Mouse (Mus musculus) heart, embryonic 10.5 days (tissue): ENCODE measurements around the gene Grsf1. TPM values are rescaled to one million over a fixed set of nuclear protein-coding genes. Genes with fewer than 3 reads are reported as not detected.

Source experiments
- DNase-seq: peaks from one replicate; pipeline ENCODE4 v3.0.0-alpha.2; 2017; ENCODE audit warnings: low spot score
- H3K27ac ChIP-seq: fragments of 300-500 bp; sonication (generic); 2 replicates; pipeline ENCODE4 v1.5.1; 2016; ENCODE audit warnings: mild to moderate bottlenecking
- H3K27me3 ChIP-seq: fragments of 300-500 bp; sonication (generic); 2 replicates; pipeline ENCODE4 v1.6.1; 2016; ENCODE audit warnings: mild to moderate bottlenecking; ENCODE audit not compliant: poor library complexity, insufficient read depth, severe bottlenecking
- H3K36me3 ChIP-seq: fragments of 300-500 bp; sonication (generic); 2 replicates; pipeline ENCODE4 v1.6.1; 2016; ENCODE audit warnings: mild to moderate bottlenecking, moderate library complexity
- H3K4me1 ChIP-seq: fragments of 300-500 bp; sonication (generic); 2 replicates; pipeline ENCODE4 v1.6.1; 2016; ENCODE audit warnings: mild to moderate bottlenecking
- H3K4me3 ChIP-seq: fragments of 300-500 bp; sonication (generic); 2 replicates; pipeline ENCODE4 v1.5.1; 2016; ENCODE audit warnings: mild to moderate bottlenecking, moderate library complexity
- H3K9me3 ChIP-seq: fragments of 300-500 bp; sonication (generic); 2 replicates; pipeline ENCODE4 v1.6.1; 2016; ENCODE audit warnings: mild to moderate bottlenecking, moderate library complexity
- WGBS: fragments of 180-500 bp; shearing (Covaris S2); methylation state at CpG from one replicate; pipeline ENCODE4 v1.1.7; 2016; 5-methylcytosine and 5-hydroxymethylcytosine counted together
- polyA plus RNA-seq: library from polyadenylated mRNA; unstranded; fragments of >200 nt; fragmentation: Nextera tagmentation; extraction: Ambion mirVana; gene quantifications from 2 replicates; pipeline ENCODE4 v1.2.1, GENCODE M21; 2016

Gene Grsf1
- polyA plus RNA-seq, 1 experiment from 2014 or later: 71.1 TPM

DNA sequence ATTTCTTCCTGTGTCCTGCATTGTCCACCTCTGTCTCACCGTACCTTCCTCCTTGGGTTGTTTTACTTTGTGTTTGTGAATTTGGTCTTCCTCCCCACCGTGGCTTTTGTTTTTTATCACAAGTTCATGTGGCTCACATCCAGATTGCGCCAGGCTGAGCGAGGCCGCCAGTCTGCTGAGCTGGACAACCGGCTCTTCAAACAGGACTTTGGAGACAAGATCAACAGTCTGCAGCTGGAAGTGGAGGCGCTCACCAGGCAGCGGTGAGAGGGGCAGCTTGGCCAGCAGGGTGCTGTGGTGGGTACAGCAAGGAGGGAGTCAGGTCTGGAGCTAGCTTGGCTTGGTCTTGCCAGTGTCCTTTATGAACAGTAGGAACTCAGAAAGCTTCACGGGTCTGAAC, 33.2 kb downstream of the Grsf1 start:
- DNase-seq: no peak
- Histone ChIP-seq H3K4me3 (no peak overlapping the region), H3K27me3 (no peaks in the 10 kb centered on the region), H3K27ac (no peak overlapping the region), H3K4me1 (no peaks in the 10 kb centered on the region), H3K36me3 (peaks cover 62% of the 10 kb centered on the region), H3K9me3 (no peaks in the 10 kb centered on the region)
- 77% methylated on average over 9 of the region's 9 CpGs for WGBS

DNA sequence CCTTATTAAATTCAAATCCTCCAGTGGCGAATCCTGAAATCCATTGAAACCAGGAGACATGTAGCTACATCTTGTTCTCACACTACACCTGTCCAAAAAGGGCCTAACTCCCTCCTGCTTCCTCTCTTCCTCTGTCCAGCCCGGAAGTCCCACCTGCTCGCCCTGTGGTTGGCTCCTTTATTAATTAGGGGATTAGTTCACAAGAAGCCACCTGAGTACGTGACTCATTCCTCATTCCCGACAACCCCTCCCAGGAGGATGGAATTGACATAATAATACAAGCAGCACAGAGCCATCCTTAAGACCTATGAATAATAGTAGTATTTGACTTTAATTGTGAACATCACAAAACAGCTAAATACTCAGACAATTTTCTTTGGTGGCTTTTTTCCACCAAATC, 41.9 kb downstream of the Grsf1 start:
- Histone ChIP-seq H3K4me1 (peaks cover 11% of the 10 kb centered on the region; the same call in 1 of the 2 replicates), H3K9me3 (no peaks in the 10 kb centered on the region), H3K27ac (no peak overlapping the region), H3K27me3 (no peaks in the 10 kb centered on the region), H3K36me3 (peaks cover 42% of the 10 kb centered on the region), H3K4me3 (no peak overlapping the region)
- 85% methylated on average over 5 of the region's 5 CpGs for WGBS
- no peak for DNase-seq

DNA sequence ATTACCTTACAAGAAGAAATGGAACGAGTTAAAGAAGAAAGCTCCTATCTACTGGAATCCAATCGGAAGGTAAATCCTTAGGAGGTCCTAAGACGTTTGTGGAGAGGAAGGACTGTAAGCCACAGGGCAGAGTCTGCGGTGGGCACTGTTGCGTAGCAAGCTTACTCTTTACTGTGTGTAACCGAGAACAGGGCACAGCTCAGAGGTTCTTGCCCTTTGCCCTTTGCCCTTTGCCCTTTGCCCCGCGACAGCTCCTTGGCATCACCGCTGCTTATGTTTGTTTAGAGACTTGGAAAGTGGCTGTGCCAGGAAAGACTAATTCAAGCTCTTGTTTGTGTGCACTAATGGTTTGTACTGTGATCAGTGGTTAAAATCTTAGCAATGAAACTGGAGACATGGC, 43.5 kb downstream of the Grsf1 start:
- Histone ChIP-seq H3K9me3 (no peaks in the 10 kb centered on the region), H3K4me3 (no peak overlapping the region), H3K4me1 (peaks cover 11% of the 10 kb centered on the region; the same call in 1 of the 2 replicates), H3K36me3 (peaks cover 48% of the 10 kb centered on the region), H3K27ac (no peak overlapping the region), H3K27me3 (no peaks in the 10 kb centered on the region)
- no peak for DNase-seq
- whole genome bisulfite sequencing: 87% methylated on average over 9 of the region's 9 CpGs

DNA sequence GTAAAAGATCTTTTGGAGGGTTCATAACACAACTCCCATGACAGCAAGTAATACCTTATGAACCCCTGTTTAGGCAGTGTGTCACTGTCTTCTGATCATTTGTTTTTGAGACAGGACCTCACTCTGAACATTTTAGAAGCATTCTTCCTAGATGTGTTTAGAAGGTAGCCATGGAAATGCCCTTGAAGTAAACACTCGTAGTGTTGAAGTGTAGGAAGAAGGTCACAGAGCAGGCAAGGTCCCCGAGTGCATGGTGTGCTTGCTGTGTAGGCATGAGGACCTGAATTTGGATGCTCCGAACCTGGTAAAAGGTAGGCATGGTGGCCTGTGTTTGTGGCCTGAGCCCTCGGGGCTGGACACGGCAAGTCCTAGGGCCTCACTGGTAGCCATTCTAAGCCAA, 44.4 kb downstream of the Grsf1 start:
- peak overlapping the region; percentile 75 for H3K27ac ChIP-seq
- no peaks in the 10 kb centered on the region for H3K9me3 ChIP-seq
- no peak for DNase-seq
- H3K4me3 ChIP-seq: no peak overlapping the region
- peaks cover 11% of the 10 kb centered on the region; the same call in 1 of the 2 replicates for H3K4me1 ChIP-seq
- peaks cover 43% of the 10 kb centered on the region for H3K36me3 ChIP-seq
- WGBS: 71% methylated on average over 5 of the region's 5 CpGs
- H3K27me3 ChIP-seq: no peaks in the 10 kb centered on the region

DNA sequence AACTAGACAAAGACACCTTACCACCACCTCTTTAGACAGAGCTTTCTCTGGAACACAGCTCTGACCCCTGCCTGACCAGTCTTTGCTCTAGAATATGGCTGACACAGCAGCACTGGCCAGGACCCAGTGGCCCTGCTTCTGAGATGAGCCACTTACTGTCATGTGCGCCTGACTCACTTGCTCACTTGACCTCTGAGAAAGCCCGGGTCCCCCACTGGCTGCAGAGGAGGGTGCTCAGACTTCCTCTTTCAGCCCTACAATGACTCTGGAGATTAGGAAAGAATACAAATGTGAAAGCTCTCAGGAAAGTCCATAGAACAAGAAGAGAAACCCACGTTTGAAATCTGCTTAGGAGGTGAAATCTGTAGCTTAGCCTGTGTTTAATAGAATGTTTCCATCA, 45.1 kb downstream of the Grsf1 start:
- Histone ChIP-seq H3K4me3 (no peak overlapping the region), H3K27me3 (no peaks in the 10 kb centered on the region), H3K27ac (peak overlapping the region; percentile 75; the same call in 1 of the 2 replicates), H3K9me3 (no peaks in the 10 kb centered on the region), H3K4me1 (peaks cover 11% of the 10 kb centered on the region; the same call in 1 of the 2 replicates), H3K36me3 (peaks cover 41% of the 10 kb centered on the region)
- 40% methylated on average over 3 of the region's 3 CpGs for WGBS
- DNase-seq: no peak

- Histone ChIP-seq H3K36me3 (peaks cover 33% of the 10 kb centered on the region), H3K9me3 (no peaks in the 10 kb centered on the region), H3K27me3 (no peaks in the 10 kb centered on the region), H3K27ac (no peak overlapping the region), H3K4me1 (peaks cover 11% of the 10 kb centered on the region; the same call in 1 of the 2 replicates), H3K4me3 (no peak overlapping the region)
- DNase-seq: no peak
- 81% methylated on average over 8 of the region's 8 CpGs for WGBS
Observed at GRCm38 (mm10) chr5:88629987-88630386, 46.0 kb downstream of the Grsf1 start.

GRCm38 (mm10) chr5:88629125-88629524, 46.8 kb downstream of the Grsf1 start:
- Histone ChIP-seq H3K9me3 (no peaks in the 10 kb centered on the region), H3K4me1 (peaks cover 11% of the 10 kb centered on the region; the same call in 1 of the 2 replicates), H3K27ac (no peak overlapping the region), H3K36me3 (peaks cover 28% of the 10 kb centered on the region), H3K27me3 (no peaks in the 10 kb centered on the region), H3K4me3 (no peak overlapping the region)
- WGBS: 78% methylated on average over 11 of the region's 11 CpGs
- DNase-seq: no peak

DNA sequence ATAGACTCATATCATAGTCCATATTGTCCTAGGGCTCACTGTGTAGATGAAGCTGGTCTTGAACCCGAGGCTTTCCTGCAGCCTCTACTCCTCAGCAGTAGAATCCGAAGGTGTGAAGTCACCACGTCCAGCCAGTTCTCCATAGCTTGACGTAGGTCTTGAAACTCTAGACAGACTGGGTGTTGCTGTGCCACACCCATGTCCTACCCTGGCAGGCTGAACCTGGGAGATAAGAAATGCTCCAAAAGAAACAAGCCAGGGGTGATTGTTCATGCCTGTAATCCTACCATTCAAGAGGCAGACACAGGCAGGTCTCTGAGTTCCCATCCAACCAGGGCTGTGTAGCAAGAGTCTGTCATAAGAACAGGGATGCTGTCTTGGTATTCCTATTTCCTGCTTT, 48.4 kb downstream of the Grsf1 start:
- Histone ChIP-seq H3K9me3 (no peaks in the 10 kb centered on the region), H3K4me1 (peaks cover 11% of the 10 kb centered on the region; the same call in 1 of the 2 replicates), H3K27ac (no peak overlapping the region), H3K36me3 (peaks cover 25% of the 10 kb centered on the region), H3K27me3 (no peaks in the 10 kb centered on the region), H3K4me3 (no peak overlapping the region)
- WGBS: 77% methylated on average over 4 of the region's 4 CpGs
- peak; percentile 84 for DNase-seq

DNA sequence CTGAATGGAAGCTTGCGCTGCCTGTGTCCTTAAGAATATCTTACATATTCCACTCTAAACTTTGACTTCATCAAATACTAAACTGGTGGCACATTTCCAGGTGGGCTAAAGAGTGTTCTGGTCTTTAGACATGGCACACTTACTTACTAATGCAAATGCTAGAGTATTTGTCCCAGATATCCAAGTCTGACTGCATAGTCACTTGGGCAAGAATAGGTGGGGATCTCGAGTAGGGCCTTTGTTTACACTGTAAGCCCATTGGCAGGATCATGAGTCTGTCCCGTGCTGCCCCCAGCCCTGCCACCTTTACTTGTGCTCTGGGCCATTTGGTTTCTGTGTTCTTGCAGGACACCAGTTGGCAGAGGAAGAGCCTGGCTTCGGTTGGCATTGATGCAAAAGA, 59.0 kb downstream of the Grsf1 start:
- DNase-seq: no peak
- H3K9me3 ChIP-seq: no peaks in the 10 kb centered on the region
- H3K27me3 ChIP-seq: no peaks in the 10 kb centered on the region
- no peak overlapping the region for H3K27ac ChIP-seq
- WGBS: 86% methylated on average over 4 of the region's 4 CpGs
- no peaks in the 10 kb centered on the region for H3K4me1 ChIP-seq
- H3K36me3 ChIP-seq: peaks cover 40% of the 10 kb centered on the region
- H3K4me3 ChIP-seq: no peak overlapping the region

GRCm38 (mm10) chr5:88614129-88614528, 61.8 kb downstream of the Grsf1 start:
- Histone ChIP-seq H3K36me3 (peaks cover 24% of the 10 kb centered on the region), H3K4me3 (no peak overlapping the region)
- WGBS: 87% methylated on average over 1 of the region's 1 CpGs

More at GRCm38 (mm10) chr5:88614129-88614528, 61.8 kb downstream of the Grsf1 start:
- DNase-seq: no peak
- no peaks in the 10 kb centered on the region for H3K9me3 ChIP-seq
- no peaks in the 10 kb centered on the region for H3K27me3 ChIP-seq
- no peaks in the 10 kb centered on the region for H3K4me1 ChIP-seq
- H3K27ac ChIP-seq: no peak overlapping the region

Other genes with a start within 250 kb of the Grsf1 start
- not detected in 2 replicates for gene Ambn, start 220.2 kb downstream of the Grsf1 start, polyA plus RNA-seq
- gene Enam, start 188.2 kb downstream of the Grsf1 start, polyA plus RNA-seq: not detected in 2 replicates
- 0.16 TPM in 1 of 2 replicates, not detected in the other for gene Jchain, start 148.3 kb downstream of the Grsf1 start, polyA plus RNA-seq
- 54.0 and 70.3 TPM in 2 replicates for gene Utp3, start 121.7 kb downstream of the Grsf1 start, polyA plus RNA-seq
- 11.5 and 14.3 TPM in 2 replicates for gene Rufy3, start 111.1 kb downstream of the Grsf1 start, polyA plus RNA-seq
- gene Mob1b, start 44.7 kb upstream of the Grsf1 start, polyA plus RNA-seq: 22.3 and 28.8 TPM in 2 replicates
- gene Dck, start 88.8 kb upstream of the Grsf1 start, polyA plus RNA-seq: 52.1 and 56.5 TPM in 2 replicates
- 2.2 and 3.0 TPM in 2 replicates for gene Slc4a4, start 210.6 kb upstream of the Grsf1 start, polyA plus RNA-seq